Mouse (Mus musculus) G1E (cell line): ENCODE measurements around the gene Pomt2. TPM values are rescaled to one million over a fixed set of nuclear protein-coding genes. Genes with fewer than 3 reads are reported as not detected.

Experiments
- ATAC-seq: 2 replicates; pipeline ENCODE4 v1.8.0; 2016; ENCODE audit warnings: mild to moderate bottlenecking; ENCODE audit not compliant: insufficient number of reproducible peaks, poor library complexity, low FRiP score, severe bottlenecking; ENCODE audit errors: extremely low read depth
- DNase-seq: peaks from one replicate; pipeline ENCODE4 v3.0.0; 2012; ENCODE audit warnings: low spot score
- H3K27me3 ChIP-seq: 2 replicates; pipeline ENCODE4 v1.6.1; 2012; ENCODE audit warnings: mild to moderate bottlenecking, low read length, inconsistent platforms; ENCODE audit not compliant: insufficient read depth
- H3K36me3 ChIP-seq: replicated peaks from 2 replicates; pipeline ENCODE3; 2012; ENCODE audit warnings: mild to moderate bottlenecking, inconsistent platforms
- H3K4me1 ChIP-seq: 2 replicates; pipeline ENCODE4 v1.6.1; 2012; ENCODE audit warnings: low read depth, low read length, inconsistent platforms, mixed read lengths; ENCODE audit not compliant: insufficient read depth
- H3K4me3 ChIP-seq: 2 replicates; pipeline ENCODE4 v1.5.1; 2012; ENCODE audit warnings: low read depth, mild to moderate bottlenecking, inconsistent platforms, low read length, moderate library complexity, mixed read lengths
- H3K9me3 ChIP-seq: replicated peaks from 2 replicates; pipeline ENCODE4 v1.6.1; 2012; ENCODE audit warnings: inconsistent platforms
- CTCF ChIP-seq: IDR thresholded peaks from 2 replicates; pipeline ENCODE4 v1.5.1; 2012; ENCODE audit warnings: low read depth, low read length, inconsistent platforms, mixed read lengths
- GATA1 ChIP-seq: IDR thresholded peaks from 2 replicates; pipeline ENCODE4 v1.6.1; 2012; ENCODE audit warnings: borderline replicate concordance, low read length, inconsistent platforms, mixed read lengths
- GATA2 ChIP-seq: IDR thresholded peaks from 2 replicates; pipeline ENCODE4 v1.6.1; 2012; ENCODE audit warnings: low read depth, low read length, inconsistent platforms, borderline replicate concordance
- POLR2AphosphoS5 ChIP-seq: IDR thresholded peaks from 2 replicates; pipeline ENCODE4 v1.6.1; 2012; ENCODE audit warnings: low read depth, low read length, inconsistent platforms; ENCODE audit not compliant: insufficient replicate concordance
- TAL1 ChIP-seq: conservative IDR thresholded peaks from 2 replicates; pipeline ENCODE4 v1.6.1; 2012; ENCODE audit warnings: low read depth, low read length, inconsistent platforms, mixed read lengths
- polyA plus RNA-seq: library from polyadenylated mRNA; stranded (reverse); fragments of >175 nt; gene quantifications from 2 replicates; pipeline ENCODE4 v1.2.3, GENCODE M21; 2012
- total RNA-seq, 2 experiments: library from RNA; stranded (forward) in 1 of 2; stranded (reverse) in 1 of 2; fragments of 200-1000 nt in 1 of 2; fragments of >200 nt in 1 of 2; fragmentation: Nextera tagmentation in 1 of 2; gene quantifications; 2 replicates each; pipeline ENCODE4 v1.2.3; 2014 to 2017

Pomt2 gene
- total and polyA plus RNA-seq, 3 experiments = 5.3 to 14.0 (median 11.9) TPM

DNA sequence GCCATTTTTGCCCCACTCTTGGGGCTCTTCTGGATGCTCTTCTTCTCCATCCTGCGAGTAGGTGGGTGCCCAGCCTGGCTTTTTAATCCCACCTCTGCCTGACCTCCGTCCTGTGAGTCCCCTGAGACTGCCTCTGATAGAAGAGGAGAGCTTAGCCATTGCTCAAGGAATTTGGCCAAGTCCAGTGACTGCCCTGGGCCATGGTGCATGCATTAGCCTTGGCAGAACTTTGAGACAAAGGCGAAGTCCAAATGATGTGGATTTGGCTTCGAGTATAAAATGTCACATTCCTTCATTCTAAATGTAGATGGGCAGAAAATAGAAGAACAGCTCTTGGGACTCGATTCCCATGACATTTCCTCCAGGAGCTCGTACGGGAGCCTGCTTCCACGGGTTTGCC is 65.0 kb downstream of the Pomt2 start:
- H3K36me3 ChIP-seq = no peaks in the 10 kb centered on the region
- H3K4me3 ChIP-seq = no peak overlapping the region
- TF ChIP-seq GATA1 (no peak), GATA2 (no peak), CTCF (no peak), POLR2AphosphoS5 (no peak), TAL1 (no peak)
- DNase-seq (no peak), ATAC-seq (no peak)
- H3K9me3 ChIP-seq = no peaks in the 10 kb centered on the region
- H3K4me1 ChIP-seq = no peaks in the 10 kb centered on the region
- H3K27me3 ChIP-seq = peaks cover 31% of the 10 kb centered on the region

DNA sequence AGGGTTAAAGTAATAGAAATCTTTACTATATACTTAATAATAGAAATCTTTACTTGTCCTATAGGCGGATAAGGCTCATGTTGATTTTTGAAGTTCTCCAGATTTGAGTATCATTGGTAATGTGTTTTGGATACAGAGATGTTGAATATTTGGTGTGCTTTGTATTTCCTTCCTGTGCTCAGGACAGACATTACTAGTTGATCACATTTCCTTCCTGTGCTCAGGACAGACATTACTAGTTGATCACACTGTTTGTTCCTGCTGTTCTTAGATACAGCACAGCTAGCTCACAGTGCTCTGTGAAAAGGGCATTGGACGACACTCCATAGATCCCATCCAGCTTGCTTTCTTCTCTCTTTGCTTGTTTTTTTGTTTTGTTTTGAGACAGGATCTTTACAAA is 71.2 kb downstream of the Pomt2 start:
- H3K4me3 ChIP-seq = no peak overlapping the region

DNA sequence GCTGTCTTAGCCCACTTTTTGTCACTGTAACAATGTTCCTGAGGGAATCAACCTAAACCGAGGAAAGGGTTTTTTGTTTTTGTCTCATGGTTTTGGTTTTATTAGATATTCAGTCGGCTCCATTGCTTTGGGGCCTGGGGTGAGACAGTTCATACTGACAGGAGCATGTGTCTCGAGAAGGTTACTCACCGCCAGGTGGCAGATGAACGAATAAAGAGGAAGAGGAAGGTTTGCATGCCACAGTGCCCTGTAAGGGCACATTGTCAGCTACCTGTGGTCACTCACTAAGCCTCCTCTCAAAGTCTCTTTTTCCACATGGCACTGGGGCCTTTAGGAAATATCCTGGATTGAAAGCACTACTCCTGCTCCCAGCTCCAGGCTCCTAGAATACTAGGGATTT is 77.2 kb downstream of the Pomt2 start:
- DNase-seq (no peak), ATAC-seq (no peak)
- Histone ChIP-seq H3K9me3 (no peaks in the 10 kb centered on the region), H3K4me3 (no peak overlapping the region), H3K4me1 (no peaks in the 10 kb centered on the region), H3K27me3 (peaks cover 21% of the 10 kb centered on the region), H3K36me3 (no peaks in the 10 kb centered on the region)
- TF ChIP-seq GATA2 (no peak), POLR2AphosphoS5 (no peak), CTCF (no peak), TAL1 (no peak), GATA1 (no peak)

More for the DNA sequence above, 71.2 kb downstream of the Pomt2 start:
- TF ChIP-seq GATA2 = no peak
- TF ChIP-seq POLR2AphosphoS5 = no peak
- TF ChIP-seq GATA1 = no peak
- TF ChIP-seq CTCF = no peak
- TF ChIP-seq TAL1 = no peak
- ATAC-seq (no peak), DNase-seq (no peak)
- no peaks in the 10 kb centered on the region for H3K9me3 ChIP-seq
- peaks cover 19% of the 10 kb centered on the region for H3K27me3 ChIP-seq
- no peaks in the 10 kb centered on the region for H3K36me3 ChIP-seq
- no peaks in the 10 kb centered on the region for H3K4me1 ChIP-seq

- H3K4me1 ChIP-seq = no peaks in the 10 kb centered on the region
- no peaks in the 10 kb centered on the region for H3K36me3 ChIP-seq
- no peak overlapping the region for H3K4me3 ChIP-seq
- no peak for DNase-seq
- H3K9me3 ChIP-seq = no peaks in the 10 kb centered on the region
- no peak for TF ChIP-seq TAL1
- TF ChIP-seq GATA1 = no peak
- no peak for TF ChIP-seq POLR2AphosphoS5
- no peak for TF ChIP-seq GATA2
- TF ChIP-seq CTCF = no peak
- ATAC-seq = no peak
- H3K27me3 ChIP-seq = peaks cover 23% of the 10 kb centered on the region
Measured at GRCm38 (mm10) chr12:87066429-87066828, 81.3 kb downstream of the Pomt2 start.

DNA sequence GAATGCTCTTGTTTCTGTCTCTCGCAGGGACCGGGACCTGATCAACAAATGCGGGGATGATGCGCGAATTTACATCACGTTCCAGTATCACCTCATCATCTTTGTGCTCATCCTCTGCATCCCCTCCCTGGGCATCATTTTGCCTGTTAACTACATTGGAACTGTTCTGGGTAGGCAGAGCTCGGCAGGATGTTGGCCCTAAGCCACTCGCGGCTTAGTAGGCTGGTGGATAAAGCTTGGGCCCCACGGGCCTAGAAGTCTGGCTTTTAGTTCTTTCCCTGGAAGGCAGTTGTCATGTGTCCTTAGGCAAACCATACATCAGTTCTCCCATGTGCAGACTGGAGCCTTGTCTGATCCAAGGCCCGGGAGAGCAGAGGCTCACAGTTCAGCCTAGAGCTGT is 82.3 kb downstream of the Pomt2 start:
- Histone ChIP-seq H3K27me3 (peaks cover 19% of the 10 kb centered on the region), H3K4me1 (no peaks in the 10 kb centered on the region), H3K4me3 (no peak overlapping the region), H3K9me3 (no peaks in the 10 kb centered on the region), H3K36me3 (no peaks in the 10 kb centered on the region)
- TF ChIP-seq CTCF = no peak
- TF ChIP-seq GATA2 = no peak
- TF ChIP-seq GATA1 = no peak
- no peak for TF ChIP-seq TAL1
- TF ChIP-seq POLR2AphosphoS5 = no peak
- DNase-seq (no peak), ATAC-seq (no peak)

DNA sequence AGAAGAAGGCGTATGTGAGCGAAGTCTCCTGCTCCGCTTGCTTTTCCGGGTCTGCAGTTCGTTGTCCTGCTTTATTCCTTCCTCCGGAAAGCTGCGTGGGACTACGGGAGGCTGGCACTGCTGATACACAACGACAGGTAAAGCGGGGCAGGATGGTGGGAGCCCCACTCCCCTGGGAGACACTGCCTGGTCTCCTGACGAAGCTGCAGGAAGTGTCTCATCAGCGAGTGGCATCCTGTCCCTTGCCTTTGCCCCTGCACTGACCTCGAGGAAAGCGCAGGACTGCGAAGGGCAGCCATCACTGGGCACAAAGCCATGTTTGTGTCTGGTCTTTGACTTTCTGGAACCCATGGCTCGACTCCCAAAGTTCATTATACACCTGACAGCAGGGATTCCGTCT is 90.7 kb downstream of the Pomt2 start:
- Histone ChIP-seq H3K27me3 (peaks cover 33% of the 10 kb centered on the region), H3K9me3 (no peaks in the 10 kb centered on the region), H3K36me3 (no peaks in the 10 kb centered on the region), H3K4me1 (no peaks in the 10 kb centered on the region), H3K4me3 (no peak overlapping the region)
- TF ChIP-seq TAL1 = no peak
- TF ChIP-seq GATA1 = no peak
- TF ChIP-seq GATA2 = no peak
- no peak for TF ChIP-seq POLR2AphosphoS5
- TF ChIP-seq CTCF = no peak
- no peak for ATAC-seq
- DNase-seq = no peak

Other genes with a start within 250 kb of the Pomt2 start
- gene Cipc, start 200.9 kb downstream of the Pomt2 start, total RNA-seq (2014; fragmentation: Nextera tagmentation) = 89.5 and 104 TPM in 2 replicates
- gene Cipc, start 200.9 kb downstream of the Pomt2 start, total RNA-seq (2017) = 70.0 and 75.9 TPM in 2 replicates
- gene Cipc, start 200.9 kb downstream of the Pomt2 start, polyA plus RNA-seq = 35.5 and 42.7 TPM in 2 replicates
- gene Zdhhc22, start 157.5 kb downstream of the Pomt2 start, total RNA-seq (2014; fragmentation: Nextera tagmentation) = not detected in 2 replicates
- gene Zdhhc22, start 157.5 kb downstream of the Pomt2 start, total RNA-seq (2017) = 0.06 and 0.11 TPM in 2 replicates
- not detected in 2 replicates for gene Zdhhc22, start 157.5 kb downstream of the Pomt2 start, polyA plus RNA-seq
- not detected in 2 replicates for gene Tmem63c, start 126.6 kb downstream of the Pomt2 start, total RNA-seq (2014; fragmentation: Nextera tagmentation)
- gene Tmem63c, start 126.6 kb downstream of the Pomt2 start, total RNA-seq (2017) = not detected in 2 replicates
- gene Tmem63c, start 126.6 kb downstream of the Pomt2 start, polyA plus RNA-seq = not detected in 2 replicates
- gene Ngb, start 45.4 kb downstream of the Pomt2 start, total RNA-seq (2014; fragmentation: Nextera tagmentation) = not detected in 2 replicates
- 0.23 and 0.49 TPM in 2 replicates for gene Ngb, start 45.4 kb downstream of the Pomt2 start, total RNA-seq (2017)
- not detected in 2 replicates for gene Ngb, start 45.4 kb downstream of the Pomt2 start, polyA plus RNA-seq
- gene Gstz1, start 803 bp downstream of the Pomt2 start, total RNA-seq (2014; fragmentation: Nextera tagmentation) = 71.9 and 80.9 TPM in 2 replicates
- gene Gstz1, start 803 bp downstream of the Pomt2 start, total RNA-seq (2017) = 51.5 and 54.2 TPM in 2 replicates
- gene Gstz1, start 803 bp downstream of the Pomt2 start, polyA plus RNA-seq = 6.6 and 7.2 TPM in 2 replicates
- gene Samd15, start 51.8 kb upstream of the Pomt2 start, total RNA-seq (2014; fragmentation: Nextera tagmentation) = 2.8 and 3.2 TPM in 2 replicates
- 1.5 and 2.3 TPM in 2 replicates for gene Samd15, start 51.8 kb upstream of the Pomt2 start, total RNA-seq (2017)
- gene Samd15, start 51.8 kb upstream of the Pomt2 start, polyA plus RNA-seq = 0.21 TPM in 1 of 2 replicates, not detected in the other
- 21.6 and 21.8 TPM in 2 replicates for gene Tmed8, start 52.5 kb upstream of the Pomt2 start, total RNA-seq (2014; fragmentation: Nextera tagmentation)
- 30.8 and 32.5 TPM in 2 replicates for gene Tmed8, start 52.5 kb upstream of the Pomt2 start, total RNA-seq (2017)
- gene Tmed8, start 52.5 kb upstream of the Pomt2 start, polyA plus RNA-seq = 1.7 and 2.2 TPM in 2 replicates
- gene Noxred1, start 90.8 kb upstream of the Pomt2 start, total RNA-seq (2014; fragmentation: Nextera tagmentation) = 0.75 TPM in 1 of 2 replicates, not detected in the other
- gene Noxred1, start 90.8 kb upstream of the Pomt2 start, total RNA-seq (2017) = 0.11 and 0.58 TPM in 2 replicates
- not detected in 2 replicates for gene Noxred1, start 90.8 kb upstream of the Pomt2 start, polyA plus RNA-seq
- 31.6 and 36.4 TPM in 2 replicates for gene Vipas39, start 118.3 kb upstream of the Pomt2 start, total RNA-seq (2014; fragmentation: Nextera tagmentation)
- 42.4 and 43.1 TPM in 2 replicates for gene Vipas39, start 118.3 kb upstream of the Pomt2 start, total RNA-seq (2017)
- gene Vipas39, start 118.3 kb upstream of the Pomt2 start, polyA plus RNA-seq = 1.2 and 1.3 TPM in 2 replicates
- 117 and 144 TPM in 2 replicates for gene Ahsa1, start 118.5 kb upstream of the Pomt2 start, total RNA-seq (2014; fragmentation: Nextera tagmentation)
- 400 and 401 TPM in 2 replicates for gene Ahsa1, start 118.5 kb upstream of the Pomt2 start, total RNA-seq (2017)
- gene Ahsa1, start 118.5 kb upstream of the Pomt2 start, polyA plus RNA-seq = 207 and 209 TPM in 2 replicates
- gene Ism2, start 151.7 kb upstream of the Pomt2 start, total RNA-seq (2014; fragmentation: Nextera tagmentation) = not detected in 2 replicates
- 0.05 TPM in 1 of 2 replicates, not detected in the other for gene Ism2, start 151.7 kb upstream of the Pomt2 start, total RNA-seq (2017)
- gene Ism2, start 151.7 kb upstream of the Pomt2 start, polyA plus RNA-seq = not detected in 2 replicates
- gene Sptlc2, start 240.4 kb upstream of the Pomt2 start, total RNA-seq (2014; fragmentation: Nextera tagmentation) = 111 and 123 TPM in 2 replicates
- 197 and 212 TPM in 2 replicates for gene Sptlc2, start 240.4 kb upstream of the Pomt2 start, total RNA-seq (2017)
- gene Sptlc2, start 240.4 kb upstream of the Pomt2 start, polyA plus RNA-seq = 50.5 and 52.7 TPM in 2 replicates